Mouse (Mus musculus) lung, postnatal 36 days (tissue): ENCODE measurements around the gene Ensa.
A peak's percentile ranks its signal among the peaks of the same experiment; 100 is the strongest.
"Not testable (repeated sequence)": the region's sequence is repeated elsewhere in the genome, so short reads cannot be mapped to it uniquely, and the experiment has no call there.

Source experiments
- DNase-seq: peaks from one replicate; pipeline ENCODE4 v3.0.0; 2022; ENCODE audit warnings: mixed read lengths

Gene Ensa

DNA sequence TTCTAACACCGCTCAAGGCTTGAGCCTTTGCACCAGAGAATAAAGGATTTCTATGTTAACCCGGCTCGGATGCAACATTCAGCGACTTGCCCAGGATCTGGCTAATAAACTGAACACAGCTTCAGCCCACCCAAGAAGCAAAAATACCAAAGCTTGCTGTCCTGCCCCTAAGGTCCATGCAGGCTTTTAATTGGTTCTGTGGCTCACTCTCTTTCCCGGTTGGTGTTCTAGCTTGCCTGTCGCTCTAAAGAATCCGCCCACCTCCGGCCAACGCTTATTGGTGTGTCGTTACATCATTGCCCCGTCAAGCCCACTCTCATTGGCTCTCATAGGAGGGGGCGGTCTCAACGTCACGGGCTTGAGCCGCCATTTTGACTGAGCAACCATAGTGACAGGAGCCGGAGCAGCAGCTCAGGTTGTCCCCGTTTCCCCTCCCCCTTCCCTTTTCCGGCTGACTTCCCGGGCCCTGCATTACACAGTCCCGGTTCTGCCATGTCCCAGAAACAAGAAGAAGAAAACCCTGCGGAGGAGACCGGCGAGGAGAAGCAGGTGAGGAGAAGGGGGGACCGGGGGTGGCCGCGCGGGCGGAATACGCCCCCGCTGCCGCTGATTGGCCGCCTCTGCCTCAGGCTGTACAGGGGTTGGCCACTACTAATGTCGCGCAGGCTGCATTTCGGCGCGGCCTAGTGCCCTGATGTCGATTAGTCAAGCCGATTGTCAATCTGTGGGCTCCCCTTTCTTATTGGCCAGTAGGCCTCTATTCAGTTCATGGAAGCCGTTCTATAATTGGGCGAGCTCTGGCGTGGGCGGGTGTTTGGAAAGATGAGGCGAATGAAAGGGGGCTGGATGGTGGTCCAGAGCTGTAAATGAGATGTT is at the start of gene Ensa:
Ensa (plus strand) TSS at position 366 of the 876 bp plus-strand sequence.
- DNase-seq = peak; percentile 100

DNA sequence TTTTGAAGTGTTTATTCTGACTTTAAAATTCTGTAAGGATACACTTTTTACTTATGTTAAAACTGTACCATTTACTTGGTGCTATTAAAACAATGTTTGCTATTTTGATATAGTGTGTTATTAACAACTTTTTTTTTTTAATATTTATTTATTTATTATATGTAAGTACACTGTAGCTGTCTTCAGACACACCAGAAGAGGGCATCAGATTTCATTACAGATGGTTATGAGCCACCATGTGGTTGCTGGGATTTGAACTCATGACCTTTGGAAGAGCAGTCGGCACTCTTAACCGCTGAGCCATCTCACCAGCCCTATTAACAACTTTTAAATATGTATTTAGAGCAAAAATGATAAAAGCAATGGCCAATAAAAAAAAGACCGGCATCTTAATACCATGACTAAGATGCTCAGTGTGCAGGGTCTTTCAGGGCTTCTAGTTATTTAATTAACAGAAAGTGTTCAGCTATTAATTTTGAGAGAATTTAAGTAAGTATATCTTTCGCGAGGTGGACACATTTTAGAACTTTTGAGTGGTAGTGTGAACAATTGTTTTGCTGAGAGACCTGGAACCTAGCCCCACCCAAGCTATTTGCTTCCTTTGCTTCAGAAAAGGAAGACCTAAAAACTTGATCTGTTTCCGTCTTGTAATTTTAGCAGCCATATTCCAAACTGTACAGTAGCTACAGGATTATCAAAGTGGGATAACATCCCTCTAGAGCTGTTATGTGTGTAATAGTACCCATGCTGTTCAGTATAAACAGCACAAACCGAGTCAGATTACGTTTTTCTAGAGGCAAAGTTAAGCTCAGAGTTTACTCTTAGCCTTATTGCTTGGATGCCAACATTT is 36.8 kb upstream of the Ensa start:
- no peak for DNase-seq

DNA sequence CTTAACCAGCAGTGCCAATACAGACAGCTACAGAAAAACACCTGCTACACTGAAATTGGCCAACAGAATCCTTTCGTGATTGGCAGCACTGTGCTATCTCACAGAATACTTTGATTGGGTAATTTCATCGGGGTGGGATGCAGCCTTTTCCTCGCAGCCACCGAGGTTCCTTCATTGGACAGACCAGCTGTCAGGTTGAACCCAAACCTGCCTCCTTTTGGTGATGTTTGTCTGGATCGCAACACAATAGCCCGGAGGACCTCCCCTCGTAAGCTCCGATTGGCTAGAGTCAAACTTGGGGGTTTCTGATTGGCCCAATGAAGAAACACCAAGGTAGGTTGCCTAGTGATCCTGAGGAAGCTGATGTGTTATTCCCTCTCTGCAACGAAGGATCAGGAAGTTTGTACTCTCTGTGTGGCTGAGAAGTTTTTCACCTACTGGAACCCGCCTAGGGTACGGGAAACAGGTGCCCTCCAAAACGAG is 36.1 kb upstream of the Ensa start, which contains the start of gene Golph3l:
Golph3l (plus strand) TSS at position 331 of the 483 bp plus-strand sequence.
- peak; percentile 99 for DNase-seq

DNA sequence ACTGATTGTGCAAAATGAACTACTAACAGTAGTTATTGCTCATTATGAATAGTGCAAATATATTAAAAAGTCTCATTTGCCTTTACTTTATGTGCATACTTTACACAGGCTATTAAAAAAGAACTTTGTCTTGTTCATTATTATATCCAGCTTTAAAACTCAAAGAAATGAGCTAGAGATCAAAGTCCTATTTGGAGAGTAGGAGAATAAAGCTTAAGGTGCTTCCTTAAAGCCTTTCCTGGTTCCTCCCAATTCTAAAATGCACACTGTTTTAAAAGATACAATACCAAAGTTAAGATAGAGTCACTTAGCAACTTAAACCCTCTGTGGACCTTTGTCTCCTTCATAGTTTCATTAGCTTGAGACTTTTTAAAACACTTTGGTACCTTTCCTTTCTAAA is 26.1 kb upstream of the Ensa start:
- DNase-seq = no peak

DNA sequence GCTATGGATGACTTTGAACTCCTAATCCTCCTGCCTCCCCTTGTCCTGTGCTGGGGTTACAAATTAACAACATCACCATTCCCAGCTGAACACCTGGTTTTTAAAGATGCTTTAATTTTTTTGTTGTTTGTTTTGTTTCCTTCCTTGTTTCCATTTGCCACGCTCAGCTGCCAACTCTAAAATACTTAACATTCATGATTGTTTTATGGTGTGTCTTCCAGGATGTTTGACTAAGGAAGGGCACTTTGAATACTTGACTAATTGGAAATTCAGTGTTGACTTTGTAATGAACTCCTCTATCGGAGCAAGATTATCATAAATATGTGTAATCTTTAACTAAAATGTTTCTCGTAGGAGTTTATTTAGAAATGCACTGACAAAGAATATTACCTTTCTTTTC is 23.5 kb upstream of the Ensa start:
- DNase-seq = no peak

DNA sequence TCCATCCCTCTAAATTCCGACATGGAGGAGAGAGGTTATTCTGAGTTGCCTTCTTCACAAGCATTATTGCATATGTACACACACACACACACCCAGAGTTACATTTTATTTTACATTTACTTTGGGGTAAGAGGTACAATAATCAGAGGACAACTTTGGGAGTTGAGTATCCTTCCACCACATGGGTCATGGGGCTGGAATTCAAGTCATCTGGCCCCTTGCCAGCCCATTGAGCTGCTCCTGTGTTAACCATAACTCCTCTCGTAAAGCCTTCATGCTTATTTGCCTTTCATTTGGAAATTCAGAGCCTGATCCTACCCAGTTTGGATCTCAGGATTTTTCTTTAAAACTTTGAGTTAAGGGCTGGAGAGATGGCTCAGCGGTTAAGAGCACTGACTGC is 18.7 kb upstream of the Ensa start:
- peak; percentile 59 for DNase-seq

DNA sequence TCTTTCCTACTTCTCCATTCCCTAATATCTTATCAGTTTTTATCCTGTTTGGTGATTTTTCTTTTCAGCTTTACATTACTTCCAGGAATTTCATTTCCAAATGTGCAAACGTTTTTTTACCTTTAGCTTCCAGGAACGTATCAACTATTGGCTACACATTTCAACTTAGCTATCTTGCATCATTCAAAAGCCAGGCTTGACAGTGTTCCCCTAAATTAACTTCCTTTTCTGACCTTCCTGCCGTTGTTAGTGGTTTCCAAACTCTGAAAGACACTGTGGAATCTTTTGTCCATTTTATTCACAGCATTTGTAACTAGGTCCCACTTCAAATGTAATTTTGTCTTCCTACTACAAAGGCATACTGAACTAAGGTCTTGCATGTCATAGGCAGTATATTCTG is 15.6 kb upstream of the Ensa start:
- no peak for DNase-seq

DNA sequence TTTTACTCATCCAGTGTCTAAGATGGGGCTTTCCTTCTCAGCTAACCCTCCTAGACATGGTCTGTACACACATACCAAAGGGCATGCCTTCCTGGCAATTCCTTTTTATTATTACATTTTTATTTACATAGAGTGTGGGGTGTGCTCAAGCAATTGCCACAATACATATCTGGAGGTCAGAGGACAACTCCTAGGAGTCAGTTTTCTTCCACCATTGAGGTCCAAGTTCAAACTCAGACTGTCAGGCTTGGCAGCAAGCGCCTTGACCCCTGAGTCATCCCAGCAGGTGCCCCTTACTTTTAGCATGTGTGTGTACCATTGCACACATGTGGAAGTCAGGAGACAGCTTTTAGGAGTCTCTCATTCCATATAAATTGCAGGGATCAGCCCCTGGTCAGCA is 10.8 kb upstream of the Ensa start:
- DNase-seq = no peak

DNA sequence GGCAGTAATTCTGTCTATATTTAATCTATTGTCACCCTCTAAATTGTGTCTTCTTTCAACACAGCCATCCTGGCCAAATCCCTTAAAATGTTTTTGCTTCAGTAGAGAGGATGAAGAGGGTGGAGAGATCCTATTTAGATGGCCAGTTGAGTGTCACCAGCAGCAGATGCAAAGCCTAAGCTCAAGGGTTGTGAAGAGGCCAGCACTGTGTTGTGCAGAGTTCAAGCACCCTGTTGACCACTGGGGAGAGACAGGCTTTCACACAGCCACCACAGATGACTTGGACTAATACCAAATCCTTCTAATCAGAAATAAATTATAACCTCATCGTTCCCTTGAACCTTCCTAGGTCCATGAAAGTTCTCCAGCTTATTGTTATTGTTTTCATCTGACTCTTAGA is 6.3 kb upstream of the Ensa start:
- no peak for DNase-seq

DNA sequence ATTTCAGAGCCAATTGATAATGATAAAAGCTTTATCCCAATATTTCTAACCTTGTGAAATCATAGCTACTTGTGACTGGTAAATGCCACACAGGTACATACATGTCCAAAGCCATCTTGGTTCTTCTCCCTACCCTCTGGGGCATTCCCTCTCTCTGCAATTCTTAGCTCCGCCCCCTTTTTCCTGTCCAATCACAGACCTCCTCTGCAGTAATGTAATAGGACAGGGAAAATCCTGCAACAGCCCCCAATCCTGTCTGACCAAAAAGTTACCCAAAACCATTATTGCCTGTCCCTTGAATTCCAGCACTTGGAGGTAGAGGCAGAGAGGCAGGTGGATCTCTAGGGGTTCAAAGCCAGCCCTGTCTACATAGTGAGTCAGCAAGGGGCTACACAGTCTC is 3.6 kb upstream of the Ensa start:
- no peak for DNase-seq

DNA sequence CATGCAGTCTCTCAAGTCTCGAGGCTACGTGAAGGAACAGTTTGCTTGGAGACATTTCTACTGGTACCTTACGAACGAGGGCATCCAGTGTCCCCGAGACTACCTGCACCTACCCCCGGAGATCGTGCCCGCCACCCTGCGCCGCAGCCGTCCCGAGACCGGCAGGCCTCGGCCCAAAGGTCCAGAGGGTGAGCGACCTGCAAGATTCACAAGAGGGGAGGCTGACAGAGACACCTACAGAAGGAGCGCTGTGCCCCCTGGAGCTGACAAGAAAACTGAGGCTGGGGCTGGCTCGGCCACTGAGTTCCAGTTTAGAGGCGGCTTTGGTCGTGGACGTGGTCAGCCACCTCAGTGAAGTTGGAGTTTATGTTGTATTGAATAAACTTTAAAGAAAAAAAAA is 2.4 kb upstream of the Ensa start:
- DNase-seq = not testable (repeated sequence)

DNA sequence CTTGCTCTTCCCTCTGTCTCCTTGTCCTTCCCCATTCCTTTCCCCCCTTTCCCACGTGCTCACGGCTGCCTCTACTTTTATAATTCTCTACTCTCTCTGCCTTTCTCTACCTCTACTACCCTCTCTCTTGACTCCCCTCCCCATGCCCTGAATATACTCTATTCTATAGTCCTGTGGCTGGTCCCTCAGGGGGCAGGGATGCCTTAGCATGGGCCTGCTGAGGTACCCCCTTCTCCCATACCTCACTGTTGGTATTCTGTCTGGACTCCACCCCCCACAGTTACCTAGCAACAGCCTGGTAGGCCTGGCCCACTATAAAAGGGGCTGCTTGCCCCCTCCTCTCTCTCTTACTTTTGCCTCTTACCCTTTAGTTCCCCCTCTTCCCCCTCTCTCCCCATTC is 1.2 kb upstream of the Ensa start:
- DNase-seq = no peak

DNA sequence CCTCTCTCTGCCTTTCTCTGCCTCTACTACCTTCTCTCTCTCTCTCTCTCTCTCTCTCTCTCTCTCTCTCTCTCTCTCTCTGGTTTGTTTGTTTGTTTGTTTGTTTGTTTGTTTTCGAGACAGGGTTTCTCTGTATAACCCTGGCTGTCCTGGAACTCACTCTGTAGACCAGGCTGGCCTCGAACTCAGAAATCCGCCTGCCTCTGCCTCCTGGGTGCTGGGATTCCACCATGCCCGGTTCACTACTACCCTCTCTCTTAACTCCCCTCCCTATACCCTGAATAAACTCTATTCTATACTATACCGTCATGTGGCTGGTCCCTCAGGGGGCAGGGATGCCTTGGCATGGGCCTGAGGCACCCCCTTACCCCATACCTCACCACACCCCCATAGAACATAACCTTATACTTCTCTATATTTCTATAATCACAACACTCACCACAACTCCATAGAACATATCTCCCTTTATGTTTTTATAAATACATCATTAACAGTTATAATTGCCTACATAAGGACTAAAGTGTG is 740 bp upstream of the Ensa start:
- not testable (repeated sequence) for DNase-seq

DNA sequence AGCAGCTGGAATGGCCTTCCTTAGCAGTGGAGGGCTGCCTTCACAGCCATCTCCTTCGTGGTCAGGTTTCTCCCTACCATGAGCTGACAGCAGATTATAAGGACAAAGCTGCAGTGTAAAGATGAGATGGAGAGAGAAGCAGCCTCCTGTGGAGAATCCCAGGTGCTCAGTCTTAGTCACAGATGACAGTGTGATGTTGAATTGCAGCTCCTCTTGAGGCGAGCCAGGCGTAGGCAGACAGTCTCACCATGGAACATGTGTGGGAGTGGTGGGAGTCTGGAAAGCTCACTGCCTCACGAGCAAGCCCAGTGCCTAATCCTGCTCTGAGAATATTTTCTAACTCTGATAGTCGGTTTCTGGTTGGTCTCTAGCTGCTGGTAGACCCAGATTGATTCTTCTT is 3.0 kb downstream of the Ensa start:
- no peak for DNase-seq

DNA sequence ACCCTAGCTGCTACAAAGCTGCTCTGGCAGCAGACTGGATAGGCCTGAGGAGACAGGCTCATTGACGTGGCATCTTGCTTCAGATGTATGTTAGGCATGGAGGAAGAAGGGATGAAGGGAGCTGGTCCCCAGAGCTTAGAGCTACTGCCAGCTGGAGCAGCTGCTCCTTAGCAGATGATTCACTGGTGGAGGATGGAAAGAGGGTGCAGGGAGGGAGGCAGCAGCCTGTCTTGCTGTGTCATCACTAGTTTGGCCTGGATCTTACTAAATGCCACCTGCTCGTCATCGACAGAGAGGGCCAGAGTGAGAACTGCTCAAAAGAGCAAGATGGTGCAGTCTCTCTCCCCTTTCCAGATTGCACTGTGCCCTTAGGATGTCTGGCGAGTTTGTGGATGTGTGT is 5.0 kb downstream of the Ensa start:
- DNase-seq = no peak

DNA sequence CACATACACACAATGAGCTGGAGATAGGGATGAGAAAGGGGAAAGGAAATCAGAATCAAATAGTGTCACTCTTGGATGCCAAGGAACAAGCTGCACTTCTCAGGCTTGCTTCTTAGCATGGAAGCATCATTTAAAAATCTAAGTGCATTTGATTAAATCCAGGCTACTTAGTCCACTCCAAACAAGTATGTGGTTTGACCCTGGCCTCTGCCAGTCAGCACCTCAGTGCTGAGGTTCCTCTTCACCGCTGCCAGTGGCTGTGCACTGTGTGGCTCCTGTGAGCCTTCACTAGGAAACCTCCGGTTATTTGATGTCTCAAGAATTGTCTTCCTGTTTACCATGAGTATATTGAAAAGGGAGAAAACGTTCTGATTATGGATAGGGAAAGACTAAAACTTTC is 6.1 kb downstream of the Ensa start:
- no peak for DNase-seq

DNA sequence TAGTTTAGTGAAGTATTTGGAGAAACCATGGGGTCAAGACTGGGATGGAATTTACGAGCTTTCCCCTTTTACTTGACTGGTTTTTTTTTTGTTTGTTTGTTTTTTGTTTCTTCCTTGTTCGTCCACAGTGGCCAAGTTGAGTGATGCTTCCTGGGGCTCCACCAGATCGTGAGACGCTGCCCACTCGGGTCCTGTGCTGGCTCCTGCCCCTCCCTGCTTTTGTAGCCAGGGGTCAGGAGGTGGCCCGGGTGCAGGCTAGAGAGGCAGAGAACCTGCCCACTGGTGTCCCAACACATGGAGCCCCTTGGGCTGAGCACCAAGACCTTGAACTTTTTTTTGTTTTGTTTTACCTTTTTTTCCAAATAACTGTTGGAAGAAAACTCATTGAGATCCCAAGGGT is 6.5 kb downstream of the Ensa start:
- DNase-seq = no peak

DNA sequence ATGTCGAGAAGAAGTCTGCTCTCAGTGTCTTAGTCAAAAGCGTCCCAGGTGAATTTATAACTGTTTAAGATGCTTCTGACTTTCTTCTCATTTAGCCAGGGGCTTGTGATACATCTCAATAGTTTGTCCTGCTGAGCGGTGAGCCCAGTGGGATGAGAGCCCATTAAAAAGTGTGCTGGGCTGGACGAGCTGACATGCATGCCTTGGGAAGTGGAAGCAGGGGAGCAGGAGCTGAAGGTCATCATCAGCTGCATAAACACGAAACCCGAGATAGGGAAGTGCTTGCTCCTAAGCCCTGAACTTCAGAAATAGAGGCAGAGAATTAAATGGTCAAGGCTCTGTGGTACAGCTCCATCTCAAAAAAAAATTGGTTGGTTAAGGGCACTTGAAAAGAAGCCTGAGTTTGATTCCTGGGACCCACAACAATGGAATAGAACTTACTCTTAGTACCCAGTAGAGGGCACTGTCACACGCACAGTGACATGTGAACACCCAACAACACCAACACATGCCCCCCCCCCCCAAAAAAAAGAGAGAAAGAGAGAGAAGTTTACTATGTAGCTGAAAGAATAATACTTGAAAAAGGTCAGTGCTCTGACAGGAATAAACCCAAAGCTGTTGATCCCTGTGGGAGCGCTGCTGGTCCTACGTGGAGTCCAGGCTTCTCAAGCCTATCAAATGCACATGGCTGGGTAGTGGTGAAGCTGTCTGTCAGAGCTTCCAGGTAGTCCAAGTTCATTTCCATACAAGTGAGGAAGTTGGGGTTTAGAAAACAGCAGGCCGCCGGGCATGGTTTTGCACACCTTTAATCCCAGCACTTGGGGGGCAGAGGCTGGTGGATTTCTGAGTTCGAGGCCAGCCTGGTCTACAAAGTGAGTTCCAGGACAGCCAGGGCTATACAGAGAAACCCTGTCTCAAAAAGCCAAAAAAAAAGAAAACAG is 8.1 kb downstream of the Ensa start:
- no peak for DNase-seq

DNA sequence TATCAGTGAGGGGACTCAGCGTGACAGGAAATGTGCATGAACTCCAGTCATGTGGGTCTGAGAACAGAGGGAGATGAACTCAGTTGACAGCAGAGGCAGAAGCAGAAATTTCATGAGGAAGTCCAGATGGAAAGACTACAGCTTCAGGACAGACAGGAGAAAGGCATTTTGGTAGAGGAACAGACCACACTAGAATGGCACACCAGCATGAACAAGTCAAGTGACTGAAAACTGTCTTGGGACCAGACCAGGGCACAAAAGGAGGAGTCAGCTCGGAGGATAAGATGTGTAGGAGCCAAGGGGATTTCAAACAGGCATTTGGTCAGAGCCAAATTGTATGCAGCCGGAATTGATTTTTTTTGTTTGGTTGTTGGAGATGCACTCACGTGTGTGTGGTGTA is 10.8 kb downstream of the Ensa start:
- no peak for DNase-seq

DNA sequence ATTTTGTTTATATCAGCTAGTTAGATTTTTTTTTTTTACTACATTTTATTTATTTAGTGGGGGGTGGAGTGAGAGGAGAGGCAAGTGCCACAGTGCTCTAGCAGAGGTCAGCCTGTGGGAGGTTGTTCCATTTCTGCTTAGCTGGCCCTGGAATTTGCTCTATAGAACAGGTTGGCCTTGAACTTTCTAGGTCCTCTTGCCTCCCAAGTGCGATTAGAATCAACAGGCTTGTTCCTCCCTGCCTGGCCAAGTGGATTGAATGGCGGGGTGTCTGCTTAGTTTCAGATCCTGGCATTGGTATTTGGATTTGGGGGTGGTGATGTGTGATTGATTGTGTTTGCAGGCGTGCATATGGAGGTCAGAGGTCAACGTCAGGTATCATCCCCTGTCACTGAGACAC is 11.3 kb downstream of the Ensa start:
- no peak for DNase-seq

DNA sequence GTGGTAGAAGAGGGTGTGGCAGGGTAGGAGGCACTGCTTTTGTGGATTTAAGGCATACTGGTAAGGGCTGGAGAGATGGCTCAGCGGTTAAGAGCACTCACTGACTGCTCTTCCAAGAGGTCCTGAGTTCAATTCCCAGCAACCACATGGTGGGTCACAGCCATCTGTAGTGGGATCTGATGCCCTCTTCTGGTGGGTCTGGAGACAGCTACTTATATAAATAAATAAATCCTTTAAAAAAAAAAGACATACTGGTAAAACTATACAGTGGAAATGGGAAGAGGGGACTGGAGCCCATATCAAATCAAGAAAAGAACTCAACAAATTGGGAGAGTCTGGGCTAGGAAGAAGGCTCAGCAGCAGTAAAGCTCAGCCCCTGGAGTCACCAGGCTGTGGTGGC is 14.9 kb downstream of the Ensa start:
- no peak for DNase-seq

DNA sequence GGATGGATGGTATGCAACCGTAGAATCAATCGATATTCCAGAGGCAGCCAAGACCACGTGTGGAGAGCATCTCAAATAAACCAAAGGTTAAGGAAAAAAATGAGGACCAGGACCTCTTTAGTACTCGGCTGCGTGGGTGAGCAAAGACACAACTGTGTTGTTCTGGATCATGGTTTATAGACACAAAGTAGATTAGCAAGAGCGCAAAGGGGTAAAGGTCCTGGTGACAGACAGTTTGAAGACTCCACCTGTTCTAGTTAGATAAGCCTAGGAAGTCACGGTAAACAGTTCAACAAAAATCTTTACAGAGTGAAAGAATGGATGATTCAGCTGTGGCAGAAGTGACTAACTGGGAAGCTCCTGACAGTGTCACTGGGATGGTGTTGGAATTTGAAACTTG is 18.3 kb downstream of the Ensa start:
- DNase-seq = no peak
